Mouse (Mus musculus): Measurements from ENCODE around the gene Sema6d.

DNA sequence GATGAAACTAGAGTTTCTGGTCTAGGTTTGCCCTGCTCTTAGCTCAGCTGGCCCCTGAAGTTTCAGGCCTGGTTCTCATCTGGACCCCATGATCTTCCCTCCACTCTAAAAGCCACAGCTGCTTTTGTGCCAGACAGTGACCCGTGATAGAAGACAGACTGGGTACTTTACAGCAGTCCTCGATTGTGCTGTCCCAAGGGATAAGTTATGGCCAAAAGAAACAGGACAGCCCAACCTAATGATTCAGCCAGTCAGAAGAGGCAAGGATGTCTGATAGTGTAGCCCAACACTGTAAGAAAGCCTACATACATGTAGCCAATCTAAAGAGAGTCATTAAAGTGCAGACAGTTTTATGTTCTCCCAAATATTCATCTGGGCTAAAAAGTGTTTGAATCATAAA, 371.2 kb downstream of the Sema6d start:
- TF ChIP-seq POLR2A (IDR thresholded peaks at IDR 0.05; ENCODE audit: low read depth, low read length), result no peak
- no peak for TF ChIP-seq CTCF (conservative IDR thresholded peaks at IDR 0.05; ENCODE audit: insufficient read depth, insufficient read length, low read depth, low read length)
